Mouse (Mus musculus) megakaryocyte, adult 5-6 weeks (primary cell): ENCODE data around the gene Sephs1. TPM values are rescaled to one million over a fixed set of nuclear protein-coding genes. Genes with fewer than 3 reads are reported as not detected.

Experiments used
- ATAC-seq: 2 replicates; pipeline ENCODE4 v1.8.0; 2016; ENCODE audit warnings: mild to moderate bottlenecking, inconsistent platforms; ENCODE audit not compliant: poor library complexity, severe bottlenecking
- total RNA-seq, 2 experiments: library from RNA; stranded (forward) in 1 of 2; stranded (reverse) in 1 of 2; fragments of 153-499, 151-499 nt in 1 of 2; fragments of 221-1000, 200-1000 nt in 1 of 2; gene quantifications; 2 replicates each; pipeline versions ENCODE4 v1.2.3 to v1.2.4; 2015 to 2017

Gene Sephs1
- total RNA-seq (2015) (24.1 and 25.3 TPM in 2 replicates), total RNA-seq (2017) (31.8 and 34.9 TPM in 2 replicates)

- peak; percentile 80 for ATAC-seq
Observed at GRCm38 (mm10) chr2:4881350-4882248, at the start of gene Sephs1. TSS of gene Sephs1 (plus strand) at chr2:4881564.

- no peak for ATAC-seq
Observed at GRCm38 (mm10) chr2:4832166-4832565, 49.2 kb upstream of the Sephs1 start.

GRCm38 (mm10) chr2:4849449-4849848, 31.9 kb upstream of the Sephs1 start:
- no peak for ATAC-seq

- ATAC-seq: no peak
Observed at GRCm38 (mm10) chr2:4857186-4857585, 24.2 kb upstream of the Sephs1 start.

DNA sequence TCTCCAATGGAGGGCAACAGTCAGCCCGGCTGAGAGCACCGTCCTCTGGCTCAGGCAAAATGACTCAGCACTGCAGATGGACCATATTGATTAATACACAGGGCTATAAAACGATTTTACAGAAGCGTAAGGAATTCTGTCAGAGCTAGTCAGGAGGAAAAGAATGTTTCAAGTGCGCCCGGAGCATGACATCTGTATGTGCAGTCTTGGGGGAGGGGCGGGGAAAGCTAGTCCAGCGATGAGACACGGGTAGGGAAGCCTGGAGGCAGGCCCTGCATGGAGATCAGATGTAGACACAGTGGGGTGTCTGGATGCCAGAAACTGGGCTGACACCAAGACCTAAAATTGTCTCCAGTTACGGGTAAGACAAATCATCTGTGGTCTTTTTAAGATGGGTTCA, 23.2 kb upstream of the Sephs1 start:
- ATAC-seq: no peak

DNA sequence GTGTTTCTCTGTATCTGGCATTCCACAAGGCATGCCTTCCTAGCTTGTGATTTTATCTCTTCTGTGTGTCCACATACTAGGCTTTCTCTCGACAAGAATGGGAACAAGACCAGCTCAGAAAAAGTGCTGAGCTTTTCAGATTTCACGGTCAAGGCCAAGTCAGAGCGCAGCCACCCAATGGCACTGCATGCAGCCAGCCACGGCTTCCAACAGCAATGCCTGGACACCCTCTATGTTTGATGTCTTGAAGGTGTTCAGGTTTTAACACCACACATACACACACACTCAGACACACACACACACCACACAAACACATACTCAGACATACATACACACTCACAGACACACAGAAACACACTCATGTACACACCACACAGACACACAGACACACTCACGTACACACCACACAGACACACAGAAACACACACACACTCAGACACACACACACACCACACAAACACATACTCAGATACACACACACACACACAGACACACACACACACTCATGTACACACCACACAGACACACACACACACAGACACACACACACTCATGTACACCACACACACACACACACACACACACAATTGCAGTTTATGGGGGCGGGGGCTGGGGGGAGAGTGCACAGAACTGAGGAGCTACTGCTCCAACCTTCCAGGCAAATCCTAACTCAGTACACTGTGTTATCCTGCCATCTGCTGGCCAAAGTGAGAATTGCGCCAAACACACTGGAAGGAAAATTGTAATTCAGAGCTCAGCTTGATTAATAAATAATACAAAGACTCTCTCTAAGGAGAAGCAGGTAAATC, 17.2 kb upstream of the Sephs1 start:
- ATAC-seq: peak; percentile 84

- no peak for ATAC-seq
Observed at GRCm38 (mm10) chr2:4864817-4865296, 16.5 kb upstream of the Sephs1 start.

- ATAC-seq: no peak
Observed at GRCm38 (mm10) chr2:4868028-4868725, 13.2 kb upstream of the Sephs1 start.

- peak; percentile 49 for ATAC-seq
Observed at GRCm38 (mm10) chr2:4872740-4873139, 8.6 kb upstream of the Sephs1 start.

GRCm38 (mm10) chr2:4873331-4873730, 8.0 kb upstream of the Sephs1 start:
- no peak for ATAC-seq

- no peak for ATAC-seq
Observed at GRCm38 (mm10) chr2:4875090-4875489, 6.3 kb upstream of the Sephs1 start.

- no peak for ATAC-seq
Observed at GRCm38 (mm10) chr2:4876131-4876530, 5.2 kb upstream of the Sephs1 start.

DNA sequence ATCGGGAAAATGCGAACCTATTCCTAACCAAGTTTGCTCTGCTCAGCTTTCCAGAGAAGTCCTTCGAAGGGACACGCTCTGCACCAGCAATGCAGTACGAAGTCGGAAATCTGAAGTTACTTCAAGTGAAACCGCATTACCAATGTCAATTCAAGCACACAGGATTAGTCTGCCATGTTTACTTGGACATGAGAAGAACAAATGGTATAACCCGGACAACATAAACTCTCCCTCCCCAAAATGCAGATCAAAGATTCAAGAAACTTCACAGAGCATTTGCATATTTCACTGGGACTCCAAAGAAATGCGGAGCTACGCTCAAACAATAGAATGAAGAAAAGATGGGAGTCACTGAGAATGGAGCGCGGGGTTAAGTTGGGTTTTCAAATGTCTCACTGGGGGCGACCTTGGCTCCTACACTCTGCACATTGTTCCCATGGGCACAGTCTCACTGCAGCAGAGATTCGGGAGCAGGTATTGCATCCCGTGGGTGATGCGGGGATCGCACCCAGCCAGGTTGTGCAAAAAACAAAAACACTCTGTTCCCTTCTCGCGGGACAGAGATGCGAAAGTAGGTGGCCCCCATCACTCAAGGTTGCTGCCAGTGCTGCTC, 521 bp upstream of the Sephs1 start:
- ATAC-seq: peak; percentile 6; the same call in 1 of the 2 replicates

GRCm38 (mm10) chr2:4882249-4882791, 956 bp downstream of the Sephs1 start:
- ATAC-seq: peak; percentile 8; the same call in 1 of the 2 replicates

DNA sequence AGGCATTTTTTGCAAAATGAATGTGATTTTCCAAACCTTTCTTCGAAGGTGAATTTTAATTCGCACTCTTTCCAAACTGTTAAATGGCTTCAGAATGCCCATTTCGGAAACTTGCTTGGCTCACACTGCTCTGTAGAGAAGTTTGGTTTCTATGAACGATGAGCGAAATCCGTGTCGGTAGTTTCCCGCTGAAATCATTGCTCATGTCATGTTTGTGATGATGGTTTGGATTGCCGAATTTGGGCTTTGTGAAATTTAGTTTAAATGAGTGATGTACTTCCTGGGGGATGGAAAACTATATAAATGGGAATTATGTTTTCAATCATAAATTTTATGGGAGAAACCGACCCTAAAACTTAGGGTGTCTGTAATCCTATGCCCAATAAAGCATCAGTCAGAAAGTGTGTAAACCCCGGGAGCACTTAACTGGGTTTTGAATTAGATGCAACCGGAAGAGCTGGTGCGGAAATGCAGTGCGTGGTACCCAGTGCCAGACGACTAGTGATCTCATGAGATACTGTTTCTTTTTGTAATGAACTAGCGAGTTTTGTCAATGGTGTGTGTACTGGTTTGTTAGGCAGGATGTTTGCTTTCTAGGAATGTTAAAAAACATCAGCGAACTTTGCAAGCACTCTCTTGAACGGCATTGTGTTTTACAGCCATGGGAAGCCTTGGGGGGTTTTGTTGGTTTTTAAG, 1.8 kb downstream of the Sephs1 start:
- ATAC-seq: no peak

DNA sequence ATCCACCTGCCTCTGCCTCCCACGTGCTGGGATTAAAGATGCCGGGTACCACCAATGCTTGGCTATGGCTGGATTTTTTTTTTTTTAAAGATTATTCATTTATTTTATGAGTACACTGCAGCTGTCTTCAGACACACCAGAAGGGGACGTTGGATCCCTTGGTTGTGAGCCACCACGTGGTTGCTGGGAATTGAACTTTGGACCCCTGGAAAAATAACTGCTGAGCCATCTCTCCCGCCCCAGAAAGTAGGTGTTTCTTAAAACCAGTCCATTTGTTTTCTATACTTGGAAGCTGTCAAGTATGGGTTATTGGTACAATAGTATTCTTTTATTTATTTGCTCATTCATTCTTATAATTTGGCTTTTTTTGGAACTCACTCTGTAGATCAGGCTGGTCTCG, 5.5 kb downstream of the Sephs1 start:
- no peak for ATAC-seq

DNA sequence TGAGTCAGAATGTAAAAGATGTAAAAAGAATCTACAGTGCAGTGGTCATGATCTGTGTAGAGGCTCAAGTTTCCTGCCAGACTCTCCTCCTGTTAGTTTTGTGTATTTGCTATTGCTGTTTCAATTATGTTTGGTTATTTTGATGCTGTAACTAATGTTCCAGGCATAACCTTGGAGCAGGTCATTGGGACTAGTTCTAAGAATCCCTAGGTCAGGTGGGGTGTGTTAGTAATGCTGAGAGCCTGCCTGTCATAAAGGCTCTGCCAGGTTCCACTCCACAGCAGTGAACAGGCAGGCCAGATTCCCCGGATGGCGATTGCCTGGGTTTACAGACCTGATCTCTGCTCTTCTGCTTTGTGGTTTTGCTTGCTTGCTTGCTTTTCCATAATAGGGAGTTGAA, 14.2 kb downstream of the Sephs1 start:
- ATAC-seq: no peak

DNA sequence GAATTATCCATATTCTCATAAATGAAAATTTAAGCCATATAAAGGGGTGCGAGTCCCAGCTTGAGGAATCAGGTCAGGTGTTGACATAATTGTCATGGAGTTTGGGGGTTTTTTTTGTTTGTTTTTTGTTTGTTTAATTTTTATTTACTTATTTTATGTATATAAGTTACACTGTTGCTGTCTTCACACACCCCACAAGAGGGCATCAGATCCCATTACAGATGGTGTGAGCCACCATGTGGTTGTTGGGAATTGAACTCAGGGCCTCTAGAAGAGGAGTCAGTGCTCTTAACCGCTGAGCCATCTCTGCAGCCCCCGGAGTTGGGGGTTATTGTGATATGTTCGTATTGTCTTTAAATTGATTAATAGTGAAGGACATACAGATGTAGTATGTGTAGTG, 15.6 kb downstream of the Sephs1 start:
- no peak for ATAC-seq

DNA sequence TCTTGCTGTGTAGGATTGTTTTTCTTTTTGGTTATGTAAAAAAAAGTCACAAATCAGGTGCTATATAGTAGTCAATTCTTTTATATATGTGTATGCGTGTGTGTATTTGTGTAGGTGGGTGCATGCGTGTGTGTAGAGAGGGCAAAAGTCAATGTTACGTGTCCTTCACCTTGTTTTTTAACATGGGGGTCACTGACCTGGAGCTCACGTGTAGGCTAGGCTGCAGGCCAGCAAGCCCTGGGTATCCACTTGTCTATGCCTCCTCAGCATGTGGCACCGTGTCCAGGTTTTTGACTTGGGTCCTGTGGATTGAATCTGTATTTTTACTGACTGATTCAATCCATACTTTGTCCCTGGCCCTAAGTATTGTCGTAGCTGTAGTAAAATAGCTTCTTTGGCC, 19.3 kb downstream of the Sephs1 start:
- no peak for ATAC-seq

- no peak for ATAC-seq
Observed at GRCm38 (mm10) chr2:4902346-4902745, 21.0 kb downstream of the Sephs1 start.
